Comparison of ENCODE assay signal across 8 mouse cellular contexts in genomic region chr4:137278144-137279040, GRCm38 (mm10). TPM values are rescaled to one million over a fixed set of nuclear protein-coding genes. Genes with fewer than 3 reads are reported as not detected.
DNase-seq lines count a peak whose midpoint lies in the region; ATAC-seq lines count a peak whose summit lies in the region.

No protein-coding gene starts in this region.

- no peaks in the 10 kb centered on the region for H3K36me3 ChIP-seq in forebrain, embryonic 10.5 days (replicated peaks)
- H3K36me3 ChIP-seq in limb, embryonic 13.5 days, result no peaks in the 10 kb centered on the region
- H3K36me3 ChIP-seq in neural tube, embryonic 11.5 days (ENCODE audit: control insufficient read depth, insufficient read depth, low read length), result no peaks in the 10 kb centered on the region

- peak overlapping the region; percentile 65 for H3K4me3 ChIP-seq in forebrain, embryonic 10.5 days
- peak overlapping the region; percentile 62 for H3K4me3 ChIP-seq in limb, embryonic 13.5 days
- peak overlapping the region; percentile 75 for H3K4me3 ChIP-seq in neural tube, embryonic 11.5 days (ENCODE audit: low read depth, low read length)

- H3K27ac ChIP-seq in forebrain, embryonic 10.5 days, result peak overlapping the region; percentile 76
- 0 out of 2 replicates have a peak overlapping the region, but pooled peaks have one; percentile 39 for H3K27ac ChIP-seq in limb, embryonic 13.5 days
- peak overlapping the region; percentile 89 for H3K27ac ChIP-seq in neural tube, embryonic 11.5 days (ENCODE audit: low read depth, low read length)

- ATAC-seq in limb, embryonic 13.5 days (ENCODE audit: low FRiP score, low read depth), result no peak
- peak; percentile 74 for ATAC-seq in neural tube, embryonic 11.5 days (ENCODE audit: insufficient read depth, low FRiP score, low TSS enrichment)
- ATAC-seq in erythroid progenitor cell, adult 5-6 weeks (replicated peaks; ENCODE audit: low FRiP score, poor library complexity, severe bottlenecking), result no peak

- no peaks in the 10 kb centered on the region for H3K9me3 ChIP-seq in forebrain, embryonic 10.5 days
- no peaks in the 10 kb centered on the region for H3K9me3 ChIP-seq in limb, embryonic 13.5 days
- H3K9me3 ChIP-seq in neural tube, embryonic 11.5 days (ENCODE audit: control insufficient read depth, low read length), result no peaks in the 10 kb centered on the region

- 1% methylated on average over 22 of the region's 22 CpGs for WGBS in forebrain, embryonic 10.5 days
- 3% methylated on average over 22 of the region's 22 CpGs for WGBS in limb, embryonic 13.5 days
- WGBS in neural tube, embryonic 11.5 days, result under 1% methylated on average over 22 of the region's 22 CpGs

- H3K9ac ChIP-seq in limb, embryonic 13.5 days, result peak overlapping the region; percentile 76
- peak overlapping the region; percentile 84 for H3K9ac ChIP-seq in neural tube, embryonic 11.5 days (ENCODE audit: low read length)

- peak; percentile 50 to 62 for DNase-seq in left cerebral cortex, postnatal 25 days (ENCODE audit: low spot score in 2 of 2)
- no peak for DNase-seq in left cerebral cortex, postnatal 10 days (ENCODE audit: extremely low spot score in 1 of 2, low spot score in 2 of 2)
- DNase-seq in forebrain, embryonic 10.5 days (ENCODE audit: extremely low spot score, low spot score), result peak; percentile 34
- peak; percentile 62 for DNase-seq in neural tube, embryonic 11.5 days (ENCODE audit: low spot score)
- no peak for DNase-seq in left cerebral cortex, adult 11 months (ENCODE audit: low spot score)
- no peak for DNase-seq in layer of hippocampus, adult 9-10 months (ENCODE audit: low spot score)

- H3K4me2 ChIP-seq in limb, embryonic 13.5 days (replicated peaks), result peak overlapping the region; percentile 92
- H3K4me2 ChIP-seq in neural tube, embryonic 11.5 days (ENCODE audit: low read depth), result peak overlapping the region; percentile 85

- H3K4me1 ChIP-seq in forebrain, embryonic 10.5 days, result peaks cover 68% of the 10 kb centered on the region
- peaks cover 57% of the 10 kb centered on the region for H3K4me1 ChIP-seq in limb, embryonic 13.5 days
- H3K4me1 ChIP-seq in neural tube, embryonic 11.5 days (ENCODE audit: control insufficient read depth, insufficient read depth, low read length), result peaks cover 32% of the 10 kb centered on the region

- intact Hi-C loops in left cerebral cortex, postnatal 25 days (cut with DNase I), result loop anchor here (5.0 kb wide), 1 partner anchor 36 kb away; no protein-coding TSS in a partner anchor
- intact Hi-C loops in left cerebral cortex, postnatal 10 days (cut with DNase I), result loop anchor here (5.0 kb wide), 1 partner anchor 116 kb away; no protein-coding TSS in a partner anchor

- H3K27me3 ChIP-seq in forebrain, embryonic 10.5 days (ENCODE audit: poor library complexity, severe bottlenecking), result peaks cover 100% of the 10 kb centered on the region
- H3K27me3 ChIP-seq in limb, embryonic 13.5 days, result peaks cover 97% of the 10 kb centered on the region
- H3K27me3 ChIP-seq in neural tube, embryonic 11.5 days (ENCODE audit: control insufficient read depth, insufficient read depth, low read length), result peaks cover 39% of the 10 kb centered on the region

RNA-seq across cellular contexts. Expression of gene Wnt4, which starts 1.1 kb away (rescaled TPM):
- total RNA-seq in left cerebral cortex, postnatal 25 days (2021), result 10 to 100 TPM; 12.3 to 15.3 TPM
- 10 to 100 TPM; 15.5 to 16.2 TPM for total RNA-seq in left cerebral cortex, postnatal 10 days (2021)
- polyA plus RNA-seq in forebrain, embryonic 10.5 days (2016; fragmentation: Nextera tagmentation; extraction: Ambion mirVana), result 0.81 and 0.84 TPM in 2 replicates
- 5.1 and 5.3 TPM in 2 replicates for polyA plus RNA-seq in limb, embryonic 13.5 days (2015; fragmentation: Nextera tagmentation; extraction: Ambion mirVana)
- polyA plus RNA-seq in neural tube, embryonic 11.5 days (2014; fragmentation: Nextera tagmentation; extraction: Ambion mirVana), result 17.7 and 17.8 TPM in 2 replicates
- total RNA-seq in erythroid progenitor cell, adult 5-6 weeks (2015; ENCODE audit: low replicate concordance), result not detected in 2 replicates
- total RNA-seq in erythroid progenitor cell, adult 5-6 weeks (2017; ENCODE audit: low replicate concordance), result 0.98 TPM in 1 of 2 replicates, not detected in the other

Comparison
In these comparisons a context has a peak if more than half of its experiments do, and no peak if none do; other contexts are left out.
1. DNase-seq: peak in left cerebral cortex, postnatal 25 days (2 of 2), forebrain, embryonic 10.5 days (single experiment) and neural tube, embryonic 11.5 days (single experiment); none in left cerebral cortex, postnatal 10 days (0 of 2), left cerebral cortex, adult 11 months (single experiment) and layer of hippocampus, adult 9-10 months (single experiment).
2. H3K27ac ChIP-seq: peak in every context shown above with its lines; median percentile 89 in neural tube, embryonic 11.5 days; 76 in forebrain, embryonic 10.5 days; 39 in limb, embryonic 13.5 days.
3. RNA of gene Wnt4, which starts 1.1 kb away (total RNA-seq): 15.5 to 16.2 TPM in left cerebral cortex, postnatal 10 days and 12.3 to 15.3 TPM in left cerebral cortex, postnatal 25 days; 0.98 TPM in erythroid progenitor cell, adult 5-6 weeks; every median in the first group is over 4 times any median in the second.
4. Peak in every context shown above with its lines, with median percentiles within 50 percentile points of each other: H3K4me3 ChIP-seq.